Mouse (Mus musculus) small intestine, adult 2 months (tissue): ENCODE measurements at regions not wholly inside any gene's neighbourhood (a gene's known extent, or its start where the extent isn't known, plus 50 kb on each side); places are given as distances from the start of the nearest gene placed in this dataset.

Source experiments
- H3K27ac ChIP-seq: fragments of 200-500 bp; 2 replicates; pipeline ENCODE4 v1.5.1; 2012; ENCODE audit warnings: low read depth, low read length, control low read depth, inconsistent platforms; ENCODE audit not compliant: insufficient read depth
- H3K27me3 ChIP-seq: fragments of 200-500 bp; 2 replicates; pipeline ENCODE4 v1.6.1; 2012; ENCODE audit warnings: mild to moderate bottlenecking, moderate library complexity, low read length, inconsistent platforms; ENCODE audit not compliant: control insufficient read depth, insufficient read depth
- H3K36me3 ChIP-seq: fragments of 200-500 bp; 2 replicates; pipeline ENCODE4 v1.6.1; 2012; ENCODE audit warnings: mild to moderate bottlenecking, low read length, control low read depth, inconsistent platforms; ENCODE audit not compliant: control insufficient read depth, insufficient read depth
- H3K4me1 ChIP-seq: fragments of 200-500 bp; 2 replicates; pipeline ENCODE4 v1.6.1; 2012; ENCODE audit warnings: low read length, inconsistent platforms, mixed read lengths; ENCODE audit not compliant: control insufficient read depth, insufficient read depth, insufficient read length
- H3K4me3 ChIP-seq: fragments of 200-500 bp; 2 replicates; pipeline ENCODE4 v1.5.1; 2012; ENCODE audit warnings: low read depth, mild to moderate bottlenecking, control low read depth, inconsistent platforms, low read length, moderate library complexity
- CTCF ChIP-seq: fragments of 200-500 bp; IDR thresholded peaks from 2 replicates; pipeline ENCODE4 v1.5.1; 2012; ENCODE audit warnings: low read depth, mild to moderate bottlenecking, control low read depth, inconsistent platforms, low read length, moderate library complexity, mixed read lengths; ENCODE audit not compliant: insufficient replicate concordance, insufficient read length; ENCODE audit errors: extremely low read depth
- POLR2A ChIP-seq: fragments of 200-500 bp; IDR thresholded peaks from 2 replicates; pipeline ENCODE4 v1.6.1; 2012; ENCODE audit warnings: low read depth, mild to moderate bottlenecking, control low read depth, inconsistent platforms, low read length, moderate library complexity
- whole genome bisulfite sequencing: fragments of 180-500 bp; shearing (Covaris S2); methylation state at CpG from one replicate; pipeline ENCODE4 v1.1.7; 2018; 5-methylcytosine and 5-hydroxymethylcytosine counted together

DNA sequence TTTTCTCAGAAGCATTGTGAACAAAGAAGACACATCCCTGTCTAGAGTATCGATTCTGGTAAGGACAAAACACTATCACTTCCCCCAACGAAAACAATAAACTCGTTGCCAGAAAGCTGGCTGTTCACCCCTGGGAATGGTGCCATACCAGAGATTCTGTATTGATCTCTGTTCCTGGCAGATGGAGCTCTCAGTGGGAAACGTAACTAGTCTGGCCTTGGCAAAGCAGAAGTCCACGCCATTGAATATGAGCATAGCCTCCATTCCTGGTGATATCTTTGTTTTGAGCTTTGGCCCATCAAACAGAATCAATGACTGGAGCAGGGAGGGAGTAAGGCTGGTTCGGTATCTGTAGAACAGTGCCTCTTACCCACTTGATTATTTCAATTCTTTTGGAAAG is 102.0 kb downstream of the S1pr1 start:
- no peak for TF ChIP-seq POLR2A
- Histone ChIP-seq H3K27ac (no peak overlapping the region), H3K4me1 (no peaks in the 10 kb centered on the region), H3K4me3 (no peak overlapping the region), H3K27me3 (no peaks in the 10 kb centered on the region), H3K36me3 (no peaks in the 10 kb centered on the region)
- 73% methylated on average over 6 of the region's 6 CpGs for WGBS

GRCm38 (mm10) chr3:115608087-115608486 is 106.8 kb downstream of the S1pr1 start:
- Histone ChIP-seq H3K4me3 (no peak overlapping the region), H3K36me3 (no peaks in the 10 kb centered on the region), H3K27me3 (no peaks in the 10 kb centered on the region), H3K4me1 (no peaks in the 10 kb centered on the region), H3K27ac (no peak overlapping the region)
- WGBS, result 75% methylated on average over 5 of the region's 5 CpGs
- no peak for TF ChIP-seq POLR2A
- TF ChIP-seq CTCF, result no peak

GRCm38 (mm10) chr3:115604734-115605279 is 110.1 kb downstream of the S1pr1 start:
- Histone ChIP-seq H3K36me3 (no peaks in the 10 kb centered on the region), H3K4me3 (no peak overlapping the region), H3K27ac (no peak overlapping the region), H3K27me3 (no peaks in the 10 kb centered on the region), H3K4me1 (no peaks in the 10 kb centered on the region)
- TF ChIP-seq CTCF (no peak), POLR2A (no peak)
- 50% methylated on average over 5 of the region's 5 CpGs for WGBS

DNA sequence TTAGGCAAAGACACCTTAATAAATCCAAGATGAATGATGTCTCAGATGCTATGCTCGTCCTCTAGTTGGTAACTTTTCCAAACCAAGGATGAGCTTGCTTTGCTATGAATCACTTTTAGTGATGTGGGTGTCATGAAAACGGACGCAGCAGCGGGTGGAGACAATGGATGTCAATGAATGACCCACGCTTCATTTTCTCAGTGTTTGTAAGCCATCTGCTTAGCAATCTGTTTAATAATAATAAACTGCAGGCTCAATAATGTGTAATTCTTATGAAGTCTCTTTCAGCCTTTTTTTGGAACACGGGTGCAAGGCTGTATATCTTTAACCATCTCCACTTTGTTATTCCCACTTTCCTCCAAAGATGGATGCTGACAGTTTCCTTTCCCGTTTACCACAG is 110.6 kb downstream of the S1pr1 start:
- no peaks in the 10 kb centered on the region for H3K36me3 ChIP-seq
- TF ChIP-seq POLR2A (no peak), CTCF (no peak)
- no peaks in the 10 kb centered on the region for H3K27me3 ChIP-seq
- no peak overlapping the region for H3K4me3 ChIP-seq
- 78% methylated on average over 7 of the region's 7 CpGs for WGBS
- no peaks in the 10 kb centered on the region for H3K4me1 ChIP-seq
- no peak overlapping the region for H3K27ac ChIP-seq

GRCm38 (mm10) chr3:115603803-115604202 is 111.1 kb downstream of the S1pr1 start:
- Histone ChIP-seq H3K4me3 (no peak overlapping the region), H3K36me3 (no peaks in the 10 kb centered on the region), H3K27ac (no peak overlapping the region), H3K27me3 (no peaks in the 10 kb centered on the region), H3K4me1 (no peaks in the 10 kb centered on the region)
- WGBS, result 70% methylated on average over 3 of the region's 3 CpGs
- no peak for TF ChIP-seq CTCF
- no peak for TF ChIP-seq POLR2A

GRCm38 (mm10) chr3:115599281-115599680 is 115.6 kb downstream of the S1pr1 start:
- Histone ChIP-seq H3K36me3 (no peaks in the 10 kb centered on the region), H3K27me3 (no peaks in the 10 kb centered on the region), H3K27ac (no peak overlapping the region), H3K4me3 (no peak overlapping the region), H3K4me1 (no peaks in the 10 kb centered on the region)
- TF ChIP-seq CTCF (no peak), POLR2A (no peak)
- WGBS, result 88% methylated on average over 2 of the region's 2 CpGs

DNA sequence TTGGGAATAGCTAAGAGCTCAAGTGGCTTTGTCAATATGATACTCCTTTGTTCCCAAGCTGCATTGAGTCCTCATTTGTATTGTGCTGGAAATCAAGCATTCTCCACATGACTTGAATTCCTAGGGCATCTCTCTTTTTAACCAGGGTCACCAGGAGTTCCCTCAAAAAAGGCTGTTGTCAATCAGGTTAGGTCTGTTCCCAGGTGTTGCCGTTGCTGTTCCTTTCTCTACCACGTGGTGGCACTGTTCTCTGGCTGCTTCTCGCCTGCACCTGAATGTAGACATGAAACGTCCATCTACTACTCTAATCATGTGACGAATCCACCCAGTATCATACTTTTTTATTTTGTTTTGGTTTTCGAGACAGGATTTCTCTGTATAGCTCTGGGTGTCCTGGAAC is 118.3 kb downstream of the S1pr1 start:
- TF ChIP-seq CTCF, result peak; percentile 59; the same call in 1 of the 2 replicates
- no peak for TF ChIP-seq POLR2A
- WGBS, result 22% methylated on average over 6 of the region's 6 CpGs
- H3K27ac ChIP-seq, result no peak overlapping the region

GRCm38 (mm10) chr3:115590716-115591115 is 124.2 kb downstream of the S1pr1 start:
- TF ChIP-seq POLR2A (no peak), CTCF (no peak)
- no peaks in the 10 kb centered on the region for H3K27me3 ChIP-seq
- 71% methylated on average over 5 of the region's 5 CpGs for WGBS
- no peaks in the 10 kb centered on the region for H3K4me1 ChIP-seq
- H3K4me3 ChIP-seq, result no peak overlapping the region
- no peak overlapping the region for H3K27ac ChIP-seq
- no peaks in the 10 kb centered on the region for H3K36me3 ChIP-seq

More for the DNA sequence above, 118.3 kb downstream of the S1pr1 start:
- Histone ChIP-seq H3K27me3 (no peaks in the 10 kb centered on the region), H3K4me3 (no peak overlapping the region), H3K36me3 (no peaks in the 10 kb centered on the region), H3K4me1 (no peaks in the 10 kb centered on the region)
